In genomic region chr7:81992131-81993061, GRCm38 (mm10) we compare ENCODE assay signal across 8 mouse cellular contexts. TPM values are rescaled to one million over a fixed set of nuclear protein-coding genes. Genes with fewer than 3 reads are reported as not detected.
A peak's percentile ranks its signal among the peaks of the same experiment; 100 is the strongest.
DNase-seq lines count a peak whose midpoint lies in the region; ATAC-seq and TF ChIP-seq lines count a peak whose summit lies in the region.

TSS of gene Bnc1 (minus strand) at chr7:81992292.

- H3K4me3 ChIP-seq in lung, embryonic 16.5 days (ENCODE audit: low read length): peak within 1 kb of the TSS; percentile 53
- H3K4me3 ChIP-seq in brown adipose tissue, adult 24 weeks (ENCODE audit: insufficient read depth, low read depth, low read length): peak within 1 kb of the TSS; percentile 39; the same call in 1 of the 2 replicates
- peak within 1 kb of the TSS; percentile 7 to 34; a peak in 2 of 4 replicates for H3K4me3 ChIP-seq in liver, embryonic 14.5 days (ENCODE audit: insufficient read depth in 1 of 2, low read depth in 2 of 2, low read length in 2 of 2)
- H3K4me3 ChIP-seq in testis, adult 2 months (ENCODE audit: control insufficient read depth, low read depth, low read length): peak within 1 kb of the TSS; percentile 79

- no peak for TF ChIP-seq CTCF in liver, embryonic 14.5 days (IDR thresholded peaks at IDR 0.05; ENCODE audit: low read depth)
- TF ChIP-seq CTCF in testis, adult 2 months (IDR thresholded peaks at IDR 0.05; ENCODE audit: control insufficient read depth, insufficient read depth, insufficient replicate concordance, low read depth, low read length): no peak

- peaks cover 77% of the 10 kb centered on the region for H3K27me3 ChIP-seq in lung, embryonic 16.5 days (ENCODE audit: control insufficient read depth, insufficient read depth, low read depth, low read length)
- peaks cover 57% of the 10 kb centered on the region for H3K27me3 ChIP-seq in liver, embryonic 14.5 days (ENCODE audit: control insufficient read depth, insufficient read depth, low read length)
- H3K27me3 ChIP-seq in testis, adult 2 months (ENCODE audit: control insufficient read depth, insufficient read depth, low read length): no peaks in the 10 kb centered on the region; the same call in 1 of the 2 replicates

- WGBS in lung, embryonic 16.5 days: under 1% methylated on average over 84 of the region's 105 CpGs
- WGBS in liver, embryonic 14.5 days (ENCODE audit: insufficient replicate concordance): 1% methylated on average over 81 of the region's 105 CpGs

- intact Hi-C loops in heart, postnatal 36 days (cut with DNase I): no loop called here
- intact Hi-C loops in left cerebral cortex, postnatal 25 days (cut with DNase I): no loop called here

- peak; percentile 65 for ATAC-seq in lung, embryonic 16.5 days (ENCODE audit: low read depth)
- no peak for ATAC-seq in liver, embryonic 14.5 days (ENCODE audit: insufficient read depth)
- ATAC-seq in CD4-positive, CD25-positive, alpha-beta regulatory T cell, adult 4 months: no peak

- no peaks in the 10 kb centered on the region for H3K36me3 ChIP-seq in lung, embryonic 16.5 days (ENCODE audit: control insufficient read depth, insufficient read depth, low read length)
- no peaks in the 10 kb centered on the region for H3K36me3 ChIP-seq in liver, embryonic 14.5 days (replicated peaks; ENCODE audit: control insufficient read depth, insufficient read depth, low read depth)
- H3K36me3 ChIP-seq in testis, adult 2 months (ENCODE audit: control insufficient read depth, insufficient read depth, low read length): no peaks in the 10 kb centered on the region

- TF ChIP-seq EP300 in liver, embryonic 14.5 days (IDR thresholded peaks at IDR 0.05; ENCODE audit: low read depth): no peak

- peak within 1 kb of the TSS; percentile 26; the same call in 1 of the 2 replicates for H3K9ac ChIP-seq in lung, embryonic 16.5 days (ENCODE audit: low read length)
- H3K9ac ChIP-seq in liver, embryonic 14.5 days (replicated peaks): no peak within 1 kb of the TSS

- no peaks in the 10 kb centered on the region for H3K9me3 ChIP-seq in lung, embryonic 16.5 days (ENCODE audit: control insufficient read depth, low read length)
- no peaks in the 10 kb centered on the region for H3K9me3 ChIP-seq in liver, embryonic 14.5 days (ENCODE audit: control insufficient read depth, low read length)

- DNase-seq in lung, postnatal 36 days: no peak
- DNase-seq in heart, postnatal 36 days: peak; percentile 7 to 12
- DNase-seq in liver, embryonic 14.5 days (ENCODE audit: low read depth in 3 of 3, low spot score in 3 of 3): no peak
- no peak for DNase-seq in left cerebral cortex, postnatal 25 days (ENCODE audit: low spot score in 2 of 2)

- H3K4me1 ChIP-seq in lung, embryonic 16.5 days (replicated peaks; ENCODE audit: control insufficient read depth, insufficient read depth, low read length): peaks cover 5% of the 10 kb centered on the region
- H3K4me1 ChIP-seq in brown adipose tissue, adult 24 weeks (ENCODE audit: control insufficient read depth, insufficient read depth, insufficient read length, low read length): 0 out of 2 replicates have a peak, but pooled peaks cover 3% of the 10 kb centered on the region
- no peaks in the 10 kb centered on the region for H3K4me1 ChIP-seq in liver, embryonic 14.5 days (replicated peaks; ENCODE audit: control insufficient read depth in 2 of 2, insufficient read depth in 2 of 2, low read length in 1 of 2)
- H3K4me1 ChIP-seq in testis, adult 2 months (ENCODE audit: control insufficient read depth, insufficient read depth, low read length): peaks cover 19% of the 10 kb centered on the region

- no peak within 1 kb of the TSS for H3K27ac ChIP-seq in lung, embryonic 16.5 days (ENCODE audit: low read length)
- no peak within 1 kb of the TSS for H3K27ac ChIP-seq in brown adipose tissue, adult 24 weeks (replicated peaks; ENCODE audit: low read depth, low read length)
- no peak within 1 kb of the TSS for H3K27ac ChIP-seq in liver, embryonic 14.5 days
- peak within 1 kb of the TSS; percentile 25; the same call in 1 of the 2 replicates for H3K27ac ChIP-seq in testis, adult 2 months (ENCODE audit: control insufficient read depth, insufficient read depth, low read depth, low read length)

- H3K4me2 ChIP-seq in lung, embryonic 16.5 days (ENCODE audit: low read depth, low read length): peak within 1 kb of the TSS; percentile 98
- H3K4me2 ChIP-seq in liver, embryonic 14.5 days (ENCODE audit: low read depth): peak within 1 kb of the TSS; percentile 40

- TF ChIP-seq POLR2A in testis, adult 2 months (IDR thresholded peaks at IDR 0.05; ENCODE audit: control insufficient read depth, low read depth, low read length): no peak

RNA-seq across cellular contexts. Expression of gene Bnc1, which starts in this region (rescaled TPM):
- 1.1 and 1.7 TPM in 2 replicates for polyA plus RNA-seq in lung, embryonic 16.5 days (2015; fragmentation: Nextera tagmentation; extraction: Ambion mirVana)
- polyA plus RNA-seq in brown adipose tissue, adult 24 weeks (2012; ENCODE audit: insufficient read depth, insufficient read length, missing spikeins): not detected in 2 replicates
- 1 to 10 TPM; 1.5 to 1.9 TPM for total RNA-seq in heart, postnatal 36 days (2021)
- 0.22 and 0.28 TPM in 2 replicates for polyA plus RNA-seq in liver, embryonic 14.5 days (2012; rRNA removed)
- polyA plus RNA-seq in liver, embryonic 14.5 days (2014; fragmentation: Nextera tagmentation; extraction: Ambion mirVana): 0.27 and 0.54 TPM in 2 replicates
- polyA plus RNA-seq in testis, adult 2 months (2012; rRNA removed): 0.96 and 1.2 TPM in 2 replicates
- not detected for polyA plus RNA-seq in CD4-positive, CD25-positive, alpha-beta regulatory T cell, adult 4 months (2017; shearing (Covaris generic))
- not detected for total RNA-seq in left cerebral cortex, postnatal 25 days (2021)

Comparison
In these comparisons a context has a peak if more than half of its experiments do, and no peak if none do; other contexts are left out.
1. H3K4me3 ChIP-seq: peak in every context shown above with its lines; median percentile 79 in testis, adult 2 months; 53 in lung, embryonic 16.5 days; 39 in brown adipose tissue, adult 24 weeks; 20 in liver, embryonic 14.5 days.
2. DNase-seq: peak in heart, postnatal 36 days (2 of 2); none in lung, postnatal 36 days (single experiment), liver, embryonic 14.5 days (0 of 3) and left cerebral cortex, postnatal 25 days (0 of 2).